In genomic region chr15:81476597-81476996, GRCm38 (mm10) we compare ENCODE assay signal across 9 mouse cellular contexts. TPM values are rescaled to one million over a fixed set of nuclear protein-coding genes. Genes with fewer than 3 reads are reported as not detected.
DNase-seq lines count a peak whose midpoint lies in the region; ATAC-seq and TF ChIP-seq lines count a peak whose summit lies in the region.
"Had no signal": no experiment of that assay in that cellular context is flagged by ENCODE, and none has a peak within 500 bp of the region (broad histone marks: within the 10 kb centered on the region; RNA-seq: fewer than 3 reads in every experiment).

No protein-coding gene starts in this region.

- TF ChIP-seq RAD21 in CH12.LX (IDR thresholded peaks at IDR 0.05; ENCODE audit: low read depth, low read length), result no peak

- H3K27ac ChIP-seq in CH12.LX (ENCODE audit: insufficient read depth, low read depth), result no peak overlapping the region
- H3K27ac ChIP-seq in forebrain, embryonic 14.5 days (ENCODE audit: low read depth, low read length), result no peak overlapping the region
- H3K27ac ChIP-seq in liver, postnatal 0 days (ENCODE audit: low read depth), result no peak overlapping the region

- TF ChIP-seq EP300 in CH12.LX (IDR thresholded peaks at IDR 0.05; ENCODE audit: low read length), result no peak
- TF ChIP-seq EP300 in liver, postnatal 0 days (IDR thresholded peaks at IDR 0.05; ENCODE audit: low read depth), result no peak

- H3K36me3 ChIP-seq in CH12.LX (replicated peaks in 1 of 2; ENCODE audit: control insufficient read depth in 1 of 2, insufficient read depth in 1 of 2, low read length in 1 of 2), result peaks cover 26 to 46% of the 10 kb centered on the region in 2 experiments
- H3K36me3 ChIP-seq in forebrain, embryonic 14.5 days (ENCODE audit: control insufficient read depth, insufficient read depth, low read length), result peaks cover 44% of the 10 kb centered on the region
- peaks cover 35% of the 10 kb centered on the region for H3K36me3 ChIP-seq in liver, postnatal 0 days (replicated peaks; ENCODE audit: insufficient read depth, low read length)

- no peaks in the 10 kb centered on the region for H3K9me3 ChIP-seq in CH12.LX (replicated peaks; ENCODE audit: low read length)
- H3K9me3 ChIP-seq in forebrain, embryonic 14.5 days (replicated peaks; ENCODE audit: control insufficient read depth, low read length), result no peaks in the 10 kb centered on the region
- no peaks in the 10 kb centered on the region for H3K9me3 ChIP-seq in liver, postnatal 0 days (ENCODE audit: low read length)

- H3K4me3 ChIP-seq in CH12.LX (replicated peaks in 1 of 3; ENCODE audit: low read depth in 2 of 3, low read length in 2 of 3, poor library complexity in 1 of 3), result no peak overlapping the region
- no peak overlapping the region for H3K4me3 ChIP-seq in forebrain, embryonic 14.5 days (ENCODE audit: low read depth, low read length)
- H3K4me3 ChIP-seq in liver, postnatal 0 days (ENCODE audit: low read depth, low read length), result no peak overlapping the region

- H3K9ac ChIP-seq in CH12.LX (ENCODE audit: insufficient read depth, low read depth), result no peak overlapping the region
- H3K9ac ChIP-seq in forebrain, embryonic 14.5 days (ENCODE audit: low read length), result no peak overlapping the region
- H3K9ac ChIP-seq in liver, postnatal 0 days (replicated peaks), result no peak overlapping the region

- H3K4me1 ChIP-seq in CH12.LX (ENCODE audit: control insufficient read depth in 1 of 2, insufficient read depth in 2 of 2), result peaks cover 0 to 3% of the 10 kb centered on the region in 2 experiments; a peak in 1 of 4 replicates
- H3K4me1 ChIP-seq in forebrain, embryonic 14.5 days (ENCODE audit: control insufficient read depth, insufficient read depth, low read length), result no peaks in the 10 kb centered on the region
- H3K4me1 ChIP-seq in liver, postnatal 0 days (ENCODE audit: insufficient read depth), result no peaks in the 10 kb centered on the region

- DNase-seq in cerebellum, postnatal 14 days, result peak; percentile 18 to 29
- no peak for DNase-seq in CH12.LX (ENCODE audit: extremely low read depth)
- peak; percentile 42 for DNase-seq in forebrain, embryonic 14.5 days (ENCODE audit: low spot score)
- peak; percentile 32 for DNase-seq in liver, postnatal 0 days
- DNase-seq in layer of hippocampus, adult 8-10 months (ENCODE audit: low spot score in 2 of 2), result no peak
- no peak for DNase-seq in layer of hippocampus, postnatal 14 days (ENCODE audit: low spot score in 2 of 2)

- 5% methylated on average over 2 of the region's 2 CpGs for WGBS in forebrain, embryonic 14.5 days
- WGBS in liver, postnatal 0 days (ENCODE audit: insufficient replicate concordance), result 12% methylated on average over 2 of the region's 2 CpGs

- H3K79me2 ChIP-seq in CH12.LX (replicated peaks; ENCODE audit: control insufficient read depth, extremely low read depth, insufficient read depth, poor library complexity, severe bottlenecking), result no peaks in the 10 kb centered on the region

- ATAC-seq in cerebellum, adult (ENCODE audit: insufficient number of reproducible peaks, low FRiP score, low TSS enrichment), result no peak
- ATAC-seq in forebrain, embryonic 14.5 days, result no peak
- peak; percentile 20; the same call in 1 of the 2 replicates for ATAC-seq in liver, postnatal 0 days
- ATAC-seq in granulocyte monocyte progenitor cell, adult 5-6 weeks (replicated peaks; ENCODE audit: poor library complexity, severe bottlenecking), result no peak
- ATAC-seq: CD4-positive, CD25-positive, alpha-beta regulatory T cell, adult 4 months had no signal

- no peak for TF ChIP-seq CTCF in CH12.LX (conservative IDR thresholded peaks at IDR 0.05 in 1 of 2, IDR thresholded peaks at IDR 0.05 in 1 of 2; ENCODE audit: low read depth in 2 of 2, low read length in 2 of 2)
- no peak for TF ChIP-seq CTCF in liver, postnatal 0 days (IDR thresholded peaks at IDR 0.05; ENCODE audit: low read depth)

- TF ChIP-seq POLR2A in CH12.LX (IDR thresholded peaks at IDR 0.05; ENCODE audit: low read depth, low read length), result no peak

- in situ Hi-C loops in CH12.LX (cut with MboI; ENCODE audit: low pct_ligation_motif_present, low pct_unique_long_range_greater_than_20kb, low sequenced_read_pairs), result no loop called here

- dilution Hi-C loops in CH12.LX (cut with MboI; ENCODE audit: extremely low pct_ligation_motif_present, extremely low pct_unique_long_range_greater_than_20kb, low sequenced_read_pairs), result no loop called here

- H3K4me2 ChIP-seq in CH12.LX (ENCODE audit: insufficient read depth, low read depth, poor library complexity, severe bottlenecking), result no peak overlapping the region
- peak overlapping the region; percentile 5; the same call in 1 of the 2 replicates for H3K4me2 ChIP-seq in forebrain, embryonic 14.5 days (ENCODE audit: low read length)
- peak overlapping the region; percentile 15; the same call in 1 of the 2 replicates for H3K4me2 ChIP-seq in liver, postnatal 0 days (ENCODE audit: low read depth, low read length)

- H3K27me3 ChIP-seq in CH12.LX (replicated peaks), result no peaks in the 10 kb centered on the region
- no peaks in the 10 kb centered on the region for H3K27me3 ChIP-seq in forebrain, embryonic 14.5 days (replicated peaks; ENCODE audit: control insufficient read depth, insufficient read depth, low read length)
- H3K27me3 ChIP-seq in liver, postnatal 0 days (ENCODE audit: insufficient read depth, low read length), result no peaks in the 10 kb centered on the region

TF ChIP-seq in CH12.LX, 34 proteins besides CTCF, POLR2A, EP300 and RAD21:
- TF ChIP-seq USF1 (IDR thresholded peaks at IDR 0.05; ENCODE audit: low read depth, low read length) (peak; percentile 61), CHD2 (IDR thresholded peaks at IDR 0.05; ENCODE audit: low read length) (no peak)
TF ChIP-seq in CH12.LX: peak in this region for 1.

RNA-seq across cellular contexts. Expression of gene Rbx1, which starts 10.5 kb away (rescaled TPM):
- total RNA-seq in CH12.LX (2012; rRNA removed) (238 and 249 TPM in 2 replicates), CH12.LX (2014; rRNA removed) (177 and 178 TPM in 2 replicates)
- polyA plus RNA-seq in CH12.LX (2012; ENCODE audit: insufficient read length, low read depth), result 151 and 184 TPM in 2 replicates
- polyA plus RNA-seq in forebrain, embryonic 14.5 days (2014; fragmentation: Nextera tagmentation; extraction: Ambion mirVana), result 554 and 641 TPM in 2 replicates
- 234 and 241 TPM in 2 replicates for polyA plus RNA-seq in liver, postnatal 0 days (2015; fragmentation: Nextera tagmentation; extraction: Ambion mirVana)
- 251 and 317 TPM in 2 replicates for total RNA-seq in granulocyte monocyte progenitor cell, adult 5-6 weeks (2014; fragmentation: Nextera tagmentation)
- 170 and 241 TPM in 2 replicates for total RNA-seq in granulocyte monocyte progenitor cell, adult 5-6 weeks (2017)
- total RNA-seq in layer of hippocampus, adult 8-10 months (2022), result 100 to 1,000 TPM; 129 to 138 (median 132) TPM
- total RNA-seq in layer of hippocampus, postnatal 14 days (2021), result 100 to 1,000 TPM; 135 to 148 TPM

Comparison
In these comparisons a context has a peak if more than half of its experiments do, and no peak if none do; other contexts are left out.
1. DNase-seq: peak in cerebellum, postnatal 14 days (2 of 2), forebrain, embryonic 14.5 days (single experiment) and liver, postnatal 0 days (single experiment); none in CH12.LX (single experiment), layer of hippocampus, adult 8-10 months (0 of 2) and layer of hippocampus, postnatal 14 days (0 of 2).